In genomic region chr19:4164721-4165120, GRCm38 (mm10) we compare ENCODE assay signal across 20 mouse cellular contexts. TPM values are rescaled to one million over a fixed set of nuclear protein-coding genes. Genes with fewer than 3 reads are reported as not detected.
DNase-seq lines count a peak whose midpoint lies in the region; ATAC-seq and TF ChIP-seq lines count a peak whose summit lies in the region.
"Had no signal": no experiment of that assay in that cellular context is flagged by ENCODE, and none has a peak within 500 bp of the region (broad histone marks: within the 10 kb centered on the region; RNA-seq: fewer than 3 reads in every experiment).

No protein-coding gene starts in this region.

- peak overlapping the region; percentile 31; the same call in 1 of the 2 replicates for H3K27ac ChIP-seq in gastrocnemius, adult 2 months
- peak overlapping the region; percentile 76 for H3K27ac ChIP-seq in liver, embryonic 13.5 days
- H3K27ac ChIP-seq in liver, postnatal 0 days (ENCODE audit: low read depth) = peak overlapping the region; percentile 79
- H3K27ac ChIP-seq in forebrain, embryonic 14.5 days (ENCODE audit: low read depth, low read length) = no peak overlapping the region
- H3K27ac ChIP-seq: forebrain, embryonic 10.5 days; heart, embryonic 10.5 days had no signal

- H3K4me1 ChIP-seq in liver, embryonic 13.5 days (replicated peaks) = peaks cover 56% of the 10 kb centered on the region
- peaks cover 30% of the 10 kb centered on the region for H3K4me1 ChIP-seq in liver, postnatal 0 days (ENCODE audit: insufficient read depth)
- peaks cover 10% of the 10 kb centered on the region for H3K4me1 ChIP-seq in forebrain, embryonic 14.5 days (ENCODE audit: control insufficient read depth, insufficient read depth, low read length)

- peaks cover 18% of the 10 kb centered on the region for H3K36me3 ChIP-seq in liver, embryonic 13.5 days
- peaks cover 2% of the 10 kb centered on the region for H3K36me3 ChIP-seq in liver, postnatal 0 days (replicated peaks; ENCODE audit: insufficient read depth, low read length)
- peaks cover 14% of the 10 kb centered on the region for H3K36me3 ChIP-seq in forebrain, embryonic 14.5 days (ENCODE audit: control insufficient read depth, insufficient read depth, low read length)

- TF ChIP-seq CTCF in gastrocnemius, adult 2 months (IDR thresholded peaks at IDR 0.05) = no peak
- no peak for TF ChIP-seq CTCF in liver, postnatal 0 days (IDR thresholded peaks at IDR 0.05; ENCODE audit: low read depth)

- 62% methylated on average over 2 of the region's 2 CpGs for WGBS in liver, embryonic 13.5 days (ENCODE audit: insufficient replicate concordance)
- WGBS in liver, postnatal 0 days (ENCODE audit: insufficient replicate concordance) = 38% methylated on average over 2 of the region's 2 CpGs
- 85% methylated on average over 2 of the region's 2 CpGs for WGBS in forebrain, embryonic 14.5 days

- H3K4me3 ChIP-seq in gastrocnemius, adult 2 months = no peak overlapping the region
- no peak overlapping the region for H3K4me3 ChIP-seq in liver, embryonic 13.5 days (replicated peaks)
- no peak overlapping the region for H3K4me3 ChIP-seq in liver, postnatal 0 days (ENCODE audit: low read depth, low read length)
- H3K4me3 ChIP-seq in forebrain, embryonic 14.5 days (ENCODE audit: low read depth, low read length) = no peak overlapping the region
- H3K4me3 ChIP-seq: heart, embryonic 10.5 days had no signal

- H3K27me3 ChIP-seq in liver, embryonic 13.5 days = no peaks in the 10 kb centered on the region
- no peaks in the 10 kb centered on the region for H3K27me3 ChIP-seq in liver, postnatal 0 days (ENCODE audit: insufficient read depth, low read length)
- no peaks in the 10 kb centered on the region for H3K27me3 ChIP-seq in forebrain, embryonic 14.5 days (replicated peaks; ENCODE audit: control insufficient read depth, insufficient read depth, low read length)

- no peak for TF ChIP-seq EP300 in liver, postnatal 0 days (IDR thresholded peaks at IDR 0.05; ENCODE audit: low read depth)

- intact Hi-C loops in gastrocnemius, adult 2 months (cut with DNase I) = loop anchor here (5.0 kb wide), 1 partner anchor 37 kb away; the partner anchor contains the start of gene Aip
- intact Hi-C loops in gastrocnemius, postnatal 14 days (cut with DNase I; ENCODE audit: low total_unique reads) = no loop called here

- DNase-seq in gastrocnemius, adult 2 months = no peak
- DNase-seq in gastrocnemius, postnatal 14 days = no peak
- no peak for DNase-seq in liver, embryonic 13.5 days
- no peak for DNase-seq in liver
- DNase-seq in adrenal gland, postnatal 36 days = peak; percentile 69
- no peak for DNase-seq in liver, postnatal 0 days
- DNase-seq in ovary, postnatal 14 days (ENCODE audit: low spot score) = no peak
- no peak for DNase-seq in forebrain, embryonic 14.5 days (ENCODE audit: low spot score)
- DNase-seq: gastrocnemius, postnatal 36 days; kidney, adult 9 months; lung, adult 18-20 months; right cerebral cortex, postnatal 4 days; thymus, adult 18-20 months had no signal

- no peak overlapping the region for H3K4me2 ChIP-seq in liver, embryonic 13.5 days
- no peak overlapping the region for H3K4me2 ChIP-seq in liver, postnatal 0 days (ENCODE audit: low read depth, low read length)
- no peak overlapping the region for H3K4me2 ChIP-seq in forebrain, embryonic 14.5 days (ENCODE audit: low read length)

- ATAC-seq in liver, embryonic 13.5 days (ENCODE audit: low read depth) = no peak
- no peak for ATAC-seq in liver, postnatal 0 days
- no peak for ATAC-seq in forebrain, embryonic 14.5 days
- ATAC-seq: CD4-positive, CD25-positive, alpha-beta regulatory T cell, adult 4 months had no signal

- no peaks in the 10 kb centered on the region for H3K9me3 ChIP-seq in liver, embryonic 13.5 days (replicated peaks)
- no peaks in the 10 kb centered on the region for H3K9me3 ChIP-seq in liver, postnatal 0 days (ENCODE audit: low read length)
- H3K9me3 ChIP-seq in forebrain, embryonic 14.5 days (replicated peaks; ENCODE audit: control insufficient read depth, low read length) = no peaks in the 10 kb centered on the region
- H3K9me3 ChIP-seq: forebrain, embryonic 10.5 days; G1E; heart, embryonic 10.5 days had no signal

- no peak overlapping the region for H3K9ac ChIP-seq in liver, embryonic 13.5 days
- H3K9ac ChIP-seq in liver, postnatal 0 days (replicated peaks) = 0 out of 2 replicates have a peak overlapping the region, but pooled peaks have one; percentile 23
- H3K9ac ChIP-seq in forebrain, embryonic 14.5 days (ENCODE audit: low read length) = no peak overlapping the region

RNA-seq across cellular contexts. Expression of gene Rps6kb2, which starts 1.6 kb away (rescaled TPM):
- total RNA-seq in gastrocnemius, adult 2 months (2021) = 10 to 100 TPM; 24.8 to 27.8 TPM
- 10 to 100 TPM; 28.5 to 31.3 TPM for total RNA-seq in gastrocnemius, postnatal 14 days (2021)
- 30.0 and 34.2 TPM in 2 replicates for polyA plus RNA-seq in liver, embryonic 13.5 days (2015; fragmentation: Nextera tagmentation; extraction: Ambion mirVana)
- total RNA-seq in adrenal gland, postnatal 36 days (2021) = 10 to 100 TPM; 27.6 to 37.5 TPM
- 22.1 and 23.0 TPM in 2 replicates for polyA plus RNA-seq in liver, postnatal 0 days (2015; fragmentation: Nextera tagmentation; extraction: Ambion mirVana)
- polyA plus RNA-seq in forebrain, embryonic 14.5 days (2014; fragmentation: Nextera tagmentation; extraction: Ambion mirVana) = 32.3 and 35.5 TPM in 2 replicates

RNA-seq across cellular contexts. Expression of gene Carns1, which starts 10.6 kb away (rescaled TPM):
- total RNA-seq in gastrocnemius, adult 2 months (2021) = 10 to 100 TPM; 23.1 to 25.9 TPM
- 10 to 100 TPM; 23.4 to 27.5 TPM for total RNA-seq in gastrocnemius, postnatal 14 days (2021)
- polyA plus RNA-seq in liver, embryonic 13.5 days (2015; fragmentation: Nextera tagmentation; extraction: Ambion mirVana) = 0.38 and 0.43 TPM in 2 replicates
- 1 to 10 TPM; 2.0 to 2.8 TPM for total RNA-seq in adrenal gland, postnatal 36 days (2021)
- 0.73 and 0.90 TPM in 2 replicates for polyA plus RNA-seq in liver, postnatal 0 days (2015; fragmentation: Nextera tagmentation; extraction: Ambion mirVana)
- 3.9 and 4.2 TPM in 2 replicates for polyA plus RNA-seq in forebrain, embryonic 14.5 days (2014; fragmentation: Nextera tagmentation; extraction: Ambion mirVana)

RNA-seq across cellular contexts. Expression of gene Ptprcap, which starts 11.3 kb away (rescaled TPM):
- total RNA-seq in gastrocnemius, adult 2 months (2021) = under 1 TPM in 1 of 2 experiments, not detected in 1; 0.43 TPM
- under 1 TPM; 0.29 to 0.78 TPM for total RNA-seq in gastrocnemius, postnatal 14 days (2021)
- polyA plus RNA-seq in liver, embryonic 13.5 days (2015; fragmentation: Nextera tagmentation; extraction: Ambion mirVana) = 18.8 and 21.3 TPM in 2 replicates
- total RNA-seq in adrenal gland, postnatal 36 days (2021) = 1 to 10 TPM; 1.4 to 3.1 TPM
- 35.7 and 35.8 TPM in 2 replicates for polyA plus RNA-seq in liver, postnatal 0 days (2015; fragmentation: Nextera tagmentation; extraction: Ambion mirVana)
- 0.24 TPM in 1 of 2 replicates, not detected in the other for polyA plus RNA-seq in forebrain, embryonic 14.5 days (2014; fragmentation: Nextera tagmentation; extraction: Ambion mirVana)
- polyA plus RNA-seq: forebrain, embryonic 10.5 days had no signal

RNA-seq across cellular contexts. Expression of gene Coro1b, which starts 16.3 kb away (rescaled TPM):
- total RNA-seq in gastrocnemius, adult 2 months (2021) = 10 to 100 TPM in 1 of 2 experiments, 1 to 10 TPM in 1; 9.8 to 14.7 TPM
- total RNA-seq in gastrocnemius, postnatal 14 days (2021) = 10 to 100 TPM; 31.7 to 31.8 TPM
- 70.7 and 72.6 TPM in 2 replicates for polyA plus RNA-seq in liver, embryonic 13.5 days (2015; fragmentation: Nextera tagmentation; extraction: Ambion mirVana)
- 100 to 1,000 TPM; 171 to 195 TPM for total RNA-seq in adrenal gland, postnatal 36 days (2021)
- 63.0 and 64.4 TPM in 2 replicates for polyA plus RNA-seq in liver, postnatal 0 days (2015; fragmentation: Nextera tagmentation; extraction: Ambion mirVana)
- polyA plus RNA-seq in forebrain, embryonic 14.5 days (2014; fragmentation: Nextera tagmentation; extraction: Ambion mirVana) = 134 and 154 TPM in 2 replicates

RNA-seq across cellular contexts. Expression of gene Cabp4, which starts 20.9 kb away (rescaled TPM):
- not detected for total RNA-seq in gastrocnemius, adult 2 months (2021)
- total RNA-seq in gastrocnemius, postnatal 14 days (2021) = under 1 TPM in 1 of 2 experiments, not detected in 1; 0.14 TPM
- 0.07 and 0.13 TPM in 2 replicates for polyA plus RNA-seq in liver, embryonic 13.5 days (2015; fragmentation: Nextera tagmentation; extraction: Ambion mirVana)
- under 1 TPM; 0.30 to 0.40 TPM for total RNA-seq in adrenal gland, postnatal 36 days (2021)
- 0.11 and 0.15 TPM in 2 replicates for polyA plus RNA-seq in liver, postnatal 0 days (2015; fragmentation: Nextera tagmentation; extraction: Ambion mirVana)
- 0.08 and 0.12 TPM in 2 replicates for polyA plus RNA-seq in forebrain, embryonic 14.5 days (2014; fragmentation: Nextera tagmentation; extraction: Ambion mirVana)
- total RNA-seq: common myeloid progenitor, adult 5-6 weeks; gastrocnemius, postnatal 36 days; left cerebral cortex, postnatal 36 days had no signal
- polyA plus RNA-seq: embryonic facial prominence, embryonic 14.5 days; forebrain, embryonic 10.5 days; heart, embryonic 10.5 days had no signal

Comparison
In these comparisons a context has a peak if more than half of its experiments do, and no peak if none do; other contexts are left out.
1. DNase-seq: peak in adrenal gland, postnatal 36 days (2 of 2); none in gastrocnemius, adult 2 months (single experiment), gastrocnemius, postnatal 14 days (single experiment), liver, embryonic 13.5 days (single experiment), liver (single experiment), liver, postnatal 0 days (single experiment), ovary, postnatal 14 days (single experiment) and forebrain, embryonic 14.5 days (single experiment).
2. RNA of gene Carns1, which starts 10.6 kb away (total RNA-seq): 23.4 to 27.5 TPM in gastrocnemius, postnatal 14 days and 23.1 to 25.9 TPM in gastrocnemius, adult 2 months; 2.0 to 2.8 TPM in adrenal gland, postnatal 36 days; every median in the first group is over 4 times any median in the second.